Mouse (Mus musculus) hindbrain, postnatal 0 days (tissue): ENCODE data around the gene Vmn1r83. TPM values are rescaled to one million over a fixed set of nuclear protein-coding genes. Genes with fewer than 3 reads are reported as not detected.

ENCODE experiments used
- ATAC-seq: fragments of 200-750 bp; cut with Nextera tagmentation; 2 replicates; pipeline ENCODE4 v1.8.0; 2017; ENCODE audit warnings: mild to moderate bottlenecking, moderate TSS enrichment, moderate library complexity
- DNase-seq: peaks from one replicate; pipeline ENCODE4 v3.0.0-alpha.2; 2015; ENCODE audit warnings: low spot score
- H3K27ac ChIP-seq: fragments of 300-500 bp; sonication (generic); 2 replicates; pipeline ENCODE4 v1.5.1; 2014; ENCODE audit warnings: mild to moderate bottlenecking
- H3K27me3 ChIP-seq: fragments of 300-500 bp; sonication (generic); 2 replicates; pipeline ENCODE4 v1.6.1; 2014; ENCODE audit warnings: low read length, mixed read lengths; ENCODE audit not compliant: insufficient read depth
- H3K36me3 ChIP-seq: fragments of 300-500 bp; sonication (generic); 2 replicates; pipeline ENCODE4 v1.6.1; 2014; ENCODE audit warnings: low read length, mixed read lengths; ENCODE audit not compliant: insufficient read depth
- H3K4me1 ChIP-seq: fragments of 300-500 bp; sonication (generic); 2 replicates; pipeline ENCODE4 v1.6.1; 2014; ENCODE audit warnings: antibody characterized with exemption, low read length, mixed read lengths; ENCODE audit not compliant: insufficient read depth
- H3K4me2 ChIP-seq: fragments of 300-500 bp; sonication (generic); 2 replicates; pipeline ENCODE4 v1.6.1; 2014; ENCODE audit warnings: low read depth, mild to moderate bottlenecking, low read length, moderate library complexity, mixed read lengths
- H3K4me3 ChIP-seq: fragments of 300-500 bp; sonication (generic); 2 replicates; pipeline ENCODE4 v1.5.1; 2014; ENCODE audit warnings: low read length
- H3K9ac ChIP-seq: fragments of 300-500 bp; sonication (generic); replicated peaks from 2 replicates; pipeline ENCODE4 v1.6.1; 2014; ENCODE audit warnings: mild to moderate bottlenecking, low read length, moderate library complexity, mixed read lengths
- H3K9me3 ChIP-seq: fragments of 300-500 bp; sonication (generic); 2 replicates; pipeline ENCODE4 v1.6.1; 2016; ENCODE audit warnings: low read length, mixed read lengths
- CTCF ChIP-seq: IDR thresholded peaks from 2 replicates; pipeline ENCODE4 v1.5.1; 2016; ENCODE audit warnings: antibody characterized with exemption, control low read depth, low read depth
- WGBS: fragments of 180-500 bp; shearing (Covaris S2); extraction: QIAGEN DNeasy Blood & Tissue Kit; methylation state at CpG from one replicate; pipeline ENCODE4 v1.1.7; 2014; 5-methylcytosine and 5-hydroxymethylcytosine counted together
- microRNA-seq, 2 experiments: library from miRNA; unstranded; fragments of <30 nt; microRNA quantifications; one replicate each; pipeline ENCODE4; 2016
- polyA plus RNA-seq: library from polyadenylated mRNA; unstranded; fragments of >200 nt; fragmentation: Nextera tagmentation; extraction: Ambion mirVana; gene quantifications from 2 replicates; pipeline ENCODE4 v1.2.1, GENCODE M21; 2015
- total RNA-seq: library from RNA; depleted of rRNA; stranded (reverse); fragments of >200 nt; gene quantifications from 2 replicates; pipeline ENCODE4 v1.2.3, GENCODE M21; 2014; rRNA removed

Vmn1r83 gene
- total RNA-seq (not detected in 2 replicates), polyA plus RNA-seq (not detected in 2 replicates)

DNA sequence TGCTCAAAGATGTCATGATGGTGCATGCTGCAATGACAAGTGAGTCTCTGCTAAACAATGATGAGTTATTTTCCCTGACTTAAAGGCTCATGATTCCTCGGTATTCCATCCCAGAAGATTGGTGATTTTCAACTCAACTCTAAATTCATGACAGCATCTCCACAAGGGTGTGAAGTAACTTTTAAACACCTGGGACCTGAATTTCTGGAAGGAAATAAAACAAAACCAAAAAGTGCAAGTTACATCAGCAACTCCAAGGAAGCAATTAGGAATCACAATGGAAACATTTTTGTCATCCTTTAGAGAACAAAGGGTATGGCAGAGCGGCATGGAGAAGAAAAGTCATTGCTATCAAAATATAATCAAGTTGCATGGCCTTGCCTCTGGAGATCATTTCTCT is at the start of gene Vmn1r83:
Gene Vmn1r83, minus strand, starts transcription at position 101 of the 400 bp plus-strand sequence.
- ATAC-seq (no peak), DNase-seq (no peak)
- Histone ChIP-seq H3K9ac (no peak within 1 kb of the TSS), H3K27ac (no peak within 1 kb of the TSS), H3K27me3 (no peaks in the 10 kb centered on the region), H3K9me3 (peaks cover 4% of the 10 kb centered on the region; the same call in 1 of the 2 replicates), H3K4me1 (no peaks in the 10 kb centered on the region), H3K4me2 (no peak within 1 kb of the TSS), H3K36me3 (no peaks in the 10 kb centered on the region), H3K4me3 (no peak within 1 kb of the TSS)
- WGBS, result 78% methylated on average over 2 of the region's 2 CpGs
- TF ChIP-seq CTCF, result no peak

- 55% methylated on average over 1 of the region's 1 CpGs for WGBS
- DNase-seq, result no peak
- no peak within 1 kb of the TSS for H3K27ac ChIP-seq
- H3K4me3 ChIP-seq, result no peak within 1 kb of the TSS
- H3K4me2 ChIP-seq, result no peak within 1 kb of the TSS
- H3K9ac ChIP-seq, result no peak within 1 kb of the TSS
- H3K9me3 ChIP-seq, result 0 out of 2 replicates have a peak, but pooled peaks cover 4% of the 10 kb centered on the region
- H3K36me3 ChIP-seq, result no peaks in the 10 kb centered on the region
- no peak for ATAC-seq
- no peaks in the 10 kb centered on the region for H3K27me3 ChIP-seq
- H3K4me1 ChIP-seq, result no peaks in the 10 kb centered on the region
- no peak for TF ChIP-seq CTCF
Measured at GRCm38 (mm10) chr7:12369173-12369572, 39.9 kb upstream of the Vmn1r83 start, which contains the start of gene Vmn1r84. Gene Vmn1r84, minus strand, starts transcription at chr7:12369273.

GRCm38 (mm10) chr7:12300130-12300529 is 29.2 kb downstream of the Vmn1r83 start, which contains the start of gene Vmn1r82:
Gene Vmn1r82, plus strand, starts transcription at chr7:12300430.
- WGBS, result 61% methylated on average over 2 of the region's 2 CpGs
- TF ChIP-seq CTCF, result no peak
- Histone ChIP-seq H3K36me3 (no peaks in the 10 kb centered on the region), H3K9me3 (peaks cover 6% of the 10 kb centered on the region), H3K27ac (no peak within 1 kb of the TSS), H3K27me3 (no peaks in the 10 kb centered on the region), H3K4me1 (no peaks in the 10 kb centered on the region), H3K4me3 (no peak within 1 kb of the TSS), H3K4me2 (no peak within 1 kb of the TSS), H3K9ac (no peak within 1 kb of the TSS)
- DNase-seq (no peak), ATAC-seq (no peak)

Small RNA genes within 50 kb of the gene (microRNA-seq; reads per million reads assigned to microRNA genes)
- 0 reads per million in 2 experiments for gene Gm23521

Other genes with a start within 250 kb of the Vmn1r83 start
- gene Vmn1r78, start 179.2 kb downstream of the Vmn1r83 start, total RNA-seq, result not detected in 2 replicates
- not detected in 2 replicates for gene Vmn1r78, start 179.2 kb downstream of the Vmn1r83 start, polyA plus RNA-seq
- not detected in 2 replicates for gene Vmn1r79, start 158.2 kb downstream of the Vmn1r83 start, total RNA-seq
- not detected in 2 replicates for gene Vmn1r79, start 158.2 kb downstream of the Vmn1r83 start, polyA plus RNA-seq
- not detected in 2 replicates for gene Vmn1r80, start 140.2 kb downstream of the Vmn1r83 start, total RNA-seq
- not detected in 2 replicates for gene Vmn1r80, start 140.2 kb downstream of the Vmn1r83 start, polyA plus RNA-seq
- gene Vmn1r81, start 61.2 kb downstream of the Vmn1r83 start, total RNA-seq, result not detected in 2 replicates
- gene Vmn1r81, start 61.2 kb downstream of the Vmn1r83 start, polyA plus RNA-seq, result not detected in 2 replicates
- not detected in 2 replicates for gene Vmn1r82, start 29.1 kb downstream of the Vmn1r83 start, total RNA-seq
- not detected in 2 replicates for gene Vmn1r82, start 29.1 kb downstream of the Vmn1r83 start, polyA plus RNA-seq
- not detected in 2 replicates for gene Vmn1r84, start 39.8 kb upstream of the Vmn1r83 start, total RNA-seq
- not detected in 2 replicates for gene Vmn1r84, start 39.8 kb upstream of the Vmn1r83 start, polyA plus RNA-seq
- gene Zfp551, start 93.3 kb upstream of the Vmn1r83 start, total RNA-seq, result 4.9 and 7.5 TPM in 2 replicates
- 8.1 and 8.5 TPM in 2 replicates for gene Zfp551, start 93.3 kb upstream of the Vmn1r83 start, polyA plus RNA-seq
- gene Zfp606, start 148.8 kb upstream of the Vmn1r83 start, total RNA-seq, result 22.6 and 24.4 TPM in 2 replicates
- 22.9 and 23.3 TPM in 2 replicates for gene Zfp606, start 148.8 kb upstream of the Vmn1r83 start, polyA plus RNA-seq
- gene 2900092C05Rik, start 183.0 kb upstream of the Vmn1r83 start, total RNA-seq, result not detected in 2 replicates
- not detected in 2 replicates for gene 2900092C05Rik, start 183.0 kb upstream of the Vmn1r83 start, polyA plus RNA-seq